Mouse (Mus musculus): Measurements from ENCODE around the gene Spop. TPM values are rescaled to one million over a fixed set of nuclear protein-coding genes. Genes with fewer than 3 reads are reported as not detected.
"Not testable (repeated sequence)": the region's sequence is repeated elsewhere in the genome, so short reads cannot be mapped to it uniquely, and the experiment has no call there.

Gene Spop
- polyA plus RNA-seq, 1 experiment from 2014 or later = 92.4 TPM

DNA sequence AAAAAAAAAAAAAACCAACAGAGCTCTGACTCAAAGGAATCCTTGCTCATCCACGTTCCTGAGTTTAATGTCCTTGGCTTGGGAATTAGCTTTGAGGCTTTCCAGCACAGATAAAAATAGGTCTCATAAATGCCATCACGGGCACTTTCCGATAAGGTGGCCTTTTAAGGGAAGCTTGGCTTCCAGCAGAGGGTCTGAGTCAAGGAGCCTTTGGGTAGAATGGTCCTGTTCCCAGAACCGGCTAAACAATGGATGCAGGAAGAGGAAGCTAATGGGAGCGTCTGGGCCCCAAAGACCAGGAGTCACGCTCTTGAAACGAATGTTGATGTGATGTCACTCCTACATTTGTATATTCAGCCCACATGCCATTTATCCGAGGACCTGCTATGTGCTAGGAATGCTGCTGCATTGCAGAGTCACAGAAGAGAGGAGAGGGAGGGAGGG lies 11.2 kb upstream of the Spop start:
- WGBS = 28% methylated on average over 8 of the region's 8 CpGs
- Histone ChIP-seq H3K27me3 (replicated peaks; ENCODE audit: control insufficient read depth, insufficient read depth, low read length) (peaks cover 5% of the 10 kb centered on the region; the same call in 1 of the 2 replicates), H3K27ac (ENCODE audit: low read depth, low read length) (no peak overlapping the region), H3K4me2 (no peak overlapping the region), H3K9me3 (ENCODE audit: control insufficient read depth, low read length) (no peaks in the 10 kb centered on the region), H3K9ac (ENCODE audit: low read depth, low read length) (no peak overlapping the region), H3K36me3 (ENCODE audit: control insufficient read depth, insufficient read depth, low read length) (no peaks in the 10 kb centered on the region), H3K4me1 (replicated peaks; ENCODE audit: control insufficient read depth, insufficient read depth, low read length) (no peaks in the 10 kb centered on the region), H3K4me3 (ENCODE audit: low read depth, low read length) (no peak overlapping the region)
- ATAC-seq (replicated peaks; ENCODE audit: low FRiP score) (no peak), DNase-seq (ENCODE audit: low spot score) (no peak)

DNA sequence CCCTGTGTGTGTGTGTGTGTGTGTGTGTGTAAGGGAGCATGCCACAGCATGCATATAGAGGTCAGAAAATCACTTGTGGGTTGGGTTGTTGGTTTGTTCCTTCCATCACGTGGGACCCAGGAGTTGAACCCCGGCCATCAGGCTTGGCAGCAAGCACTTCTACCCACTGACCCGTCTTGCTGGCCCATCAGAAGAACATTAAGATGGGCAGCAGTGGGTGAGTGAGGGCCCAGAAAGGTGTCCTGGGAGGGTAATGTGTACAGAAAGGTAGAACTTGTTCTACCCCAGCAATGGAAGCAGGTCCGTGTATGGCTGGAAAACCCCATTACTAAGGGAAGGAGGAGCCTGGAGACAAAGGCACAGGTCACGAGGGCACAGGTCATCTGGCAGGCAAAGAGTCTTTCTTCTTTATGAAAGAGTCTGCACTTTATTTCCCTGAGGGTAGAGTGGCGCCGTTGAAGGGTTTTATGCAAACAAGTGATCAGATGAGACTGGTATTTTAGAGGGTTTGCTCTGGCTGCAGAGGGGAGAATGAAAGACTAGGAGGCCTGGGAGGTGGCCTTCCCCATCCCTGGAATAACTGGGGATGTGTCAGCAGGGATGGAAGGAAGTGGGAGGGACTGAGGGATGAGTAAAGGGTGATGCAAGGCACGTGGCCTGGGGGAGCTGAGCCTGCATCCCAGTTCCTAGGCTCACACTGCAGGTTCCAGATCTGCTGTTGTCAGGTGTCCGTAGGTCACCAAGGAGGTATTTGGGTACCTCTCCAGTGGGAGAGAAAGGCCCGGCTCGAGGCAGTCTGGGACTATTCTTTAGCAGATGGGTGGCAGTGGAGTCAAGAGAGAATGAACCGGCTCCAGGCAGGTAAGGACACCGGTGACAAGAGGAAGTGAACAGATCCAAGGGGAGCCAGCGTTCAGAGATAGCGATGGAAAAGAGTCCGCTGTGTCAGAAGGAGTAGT lies 10.2 kb upstream of the Spop start:
- 75% methylated on average over 16 of the region's 16 CpGs for WGBS
- Histone ChIP-seq H3K4me1 (replicated peaks; ENCODE audit: control insufficient read depth, insufficient read depth, low read length) (no peaks in the 10 kb centered on the region), H3K9me3 (ENCODE audit: control insufficient read depth, low read length) (no peaks in the 10 kb centered on the region), H3K4me3 (ENCODE audit: low read depth, low read length) (no peak overlapping the region), H3K36me3 (ENCODE audit: control insufficient read depth, insufficient read depth, low read length) (no peaks in the 10 kb centered on the region), H3K27me3 (replicated peaks; ENCODE audit: control insufficient read depth, insufficient read depth, low read length) (peaks cover 3% of the 10 kb centered on the region; the same call in 1 of the 2 replicates), H3K9ac (ENCODE audit: low read depth, low read length) (no peak overlapping the region), H3K27ac (ENCODE audit: low read depth, low read length) (no peak overlapping the region), H3K4me2 (no peak overlapping the region)
- DNase-seq (ENCODE audit: low spot score) = no peak
- ATAC-seq (replicated peaks; ENCODE audit: low FRiP score) = no peak

DNA sequence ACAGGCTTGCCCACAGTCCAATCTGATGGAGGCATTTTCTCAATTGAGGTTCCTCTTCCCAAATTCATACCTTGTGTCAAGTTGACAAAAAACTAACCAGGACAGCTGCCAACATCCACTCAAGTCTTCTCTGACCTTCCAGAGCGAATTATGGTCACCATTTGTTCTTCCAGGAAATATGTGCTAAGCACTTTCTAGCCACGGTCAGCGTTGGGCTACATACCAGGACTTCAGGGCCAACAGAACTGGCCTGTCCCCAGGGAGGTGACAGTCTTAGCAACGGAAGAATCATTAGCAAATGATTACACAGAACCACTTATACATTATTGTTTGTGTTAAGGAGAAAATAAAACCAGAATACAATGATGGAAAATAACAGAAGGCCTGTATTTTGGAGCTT lies 8.1 kb upstream of the Spop start:
- no peaks in the 10 kb centered on the region for H3K27me3 ChIP-seq (replicated peaks; ENCODE audit: control insufficient read depth, insufficient read depth, low read length)
- no peak for DNase-seq (ENCODE audit: low spot score)

DNA sequence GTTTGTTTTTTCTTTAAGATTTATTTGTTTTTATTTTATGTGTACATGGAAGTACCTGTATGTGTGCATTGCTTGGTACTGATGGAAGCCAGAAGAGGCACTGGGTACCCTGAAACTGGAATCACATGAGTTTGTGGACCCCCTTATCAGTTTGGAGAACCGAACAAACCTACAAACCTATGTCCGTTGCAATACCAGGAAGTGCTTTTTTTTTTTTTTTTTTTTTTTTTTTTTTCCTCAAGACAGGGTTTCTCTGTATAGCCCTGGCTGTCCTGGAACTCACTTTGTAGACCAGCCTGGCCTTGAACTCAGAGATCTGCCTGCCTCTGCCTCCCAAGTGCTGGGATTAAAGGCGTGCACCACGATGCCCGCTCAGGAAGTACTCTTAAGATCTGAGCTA lies 7.5 kb upstream of the Spop start:
- H3K36me3 ChIP-seq (ENCODE audit: control insufficient read depth, insufficient read depth, low read length); H3K9ac ChIP-seq (ENCODE audit: low read depth, low read length); ATAC-seq (replicated peaks; ENCODE audit: low FRiP score); H3K4me1 ChIP-seq (replicated peaks; ENCODE audit: control insufficient read depth, insufficient read depth, low read length); H3K27me3 ChIP-seq (replicated peaks; ENCODE audit: control insufficient read depth, insufficient read depth, low read length); DNase-seq (ENCODE audit: low spot score); H3K4me2 ChIP-seq; H3K27ac ChIP-seq (ENCODE audit: low read depth, low read length); H3K4me3 ChIP-seq (ENCODE audit: low read depth, low read length); H3K9me3 ChIP-seq (ENCODE audit: control insufficient read depth, low read length): not testable (repeated sequence)
- WGBS = 77% methylated on average over 5 of the region's 5 CpGs

More for the DNA sequence above, 8.1 kb upstream of the Spop start:
- ATAC-seq (replicated peaks; ENCODE audit: low FRiP score) = no peak
- Histone ChIP-seq H3K4me2 (no peak overlapping the region), H3K36me3 (ENCODE audit: control insufficient read depth, insufficient read depth, low read length) (no peaks in the 10 kb centered on the region), H3K4me1 (replicated peaks; ENCODE audit: control insufficient read depth, insufficient read depth, low read length) (no peaks in the 10 kb centered on the region), H3K9me3 (ENCODE audit: control insufficient read depth, low read length) (no peaks in the 10 kb centered on the region), H3K9ac (ENCODE audit: low read depth, low read length) (no peak overlapping the region), H3K27ac (ENCODE audit: low read depth, low read length) (no peak overlapping the region), H3K4me3 (ENCODE audit: low read depth, low read length) (no peak overlapping the region)
- 74% methylated on average over 4 of the region's 4 CpGs for WGBS

DNA sequence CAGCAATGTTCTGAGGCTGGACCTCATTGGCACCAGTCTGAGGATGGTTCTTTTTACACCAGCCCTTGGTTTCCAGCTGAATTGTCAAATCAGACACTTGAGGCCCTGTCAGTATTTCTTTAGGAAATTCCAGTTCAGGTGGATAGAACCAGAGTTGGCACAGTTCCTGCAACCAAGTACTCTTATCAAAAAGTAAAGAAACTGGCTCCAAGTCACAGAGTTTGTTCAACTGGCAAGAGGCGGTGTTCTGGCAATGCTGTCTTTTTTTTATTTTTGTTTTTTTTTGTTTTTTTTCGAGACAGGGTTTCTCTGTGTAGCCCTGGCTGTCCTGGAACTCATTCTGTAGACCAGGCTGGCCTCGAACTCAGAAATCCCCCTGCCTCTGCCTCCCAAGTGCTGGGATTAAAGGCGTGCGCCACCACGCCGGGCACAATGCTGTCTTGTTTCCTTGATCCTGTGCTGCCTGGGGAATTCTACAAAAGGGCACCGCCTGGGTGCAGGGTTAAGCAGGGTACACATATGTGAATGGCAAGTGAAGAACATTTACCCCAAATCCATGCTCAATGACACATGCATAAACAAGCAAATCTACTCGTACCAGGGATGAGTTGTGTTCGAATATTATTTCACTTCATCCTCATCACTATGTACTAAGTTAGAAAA lies 4.3 kb upstream of the Spop start:
- WGBS = 83% methylated on average over 10 of the region's 10 CpGs
- H3K27me3 ChIP-seq (replicated peaks; ENCODE audit: control insufficient read depth, insufficient read depth, low read length) = peaks cover 3% of the 10 kb centered on the region; the same call in 1 of the 2 replicates
- H3K27ac ChIP-seq (ENCODE audit: low read depth, low read length) = no peak overlapping the region
- no peaks in the 10 kb centered on the region; the same call in 1 of the 2 replicates for H3K4me1 ChIP-seq (replicated peaks; ENCODE audit: control insufficient read depth, insufficient read depth, low read length)
- DNase-seq (ENCODE audit: low spot score) (no peak), ATAC-seq (replicated peaks; ENCODE audit: low FRiP score) (no peak)
- no peaks in the 10 kb centered on the region for H3K9me3 ChIP-seq (ENCODE audit: control insufficient read depth, low read length)
- no peak overlapping the region for H3K4me2 ChIP-seq
- no peak overlapping the region for H3K9ac ChIP-seq (ENCODE audit: low read depth, low read length)
- no peak overlapping the region for H3K4me3 ChIP-seq (ENCODE audit: low read depth, low read length)
- no peaks in the 10 kb centered on the region for H3K36me3 ChIP-seq (ENCODE audit: control insufficient read depth, insufficient read depth, low read length)

DNA sequence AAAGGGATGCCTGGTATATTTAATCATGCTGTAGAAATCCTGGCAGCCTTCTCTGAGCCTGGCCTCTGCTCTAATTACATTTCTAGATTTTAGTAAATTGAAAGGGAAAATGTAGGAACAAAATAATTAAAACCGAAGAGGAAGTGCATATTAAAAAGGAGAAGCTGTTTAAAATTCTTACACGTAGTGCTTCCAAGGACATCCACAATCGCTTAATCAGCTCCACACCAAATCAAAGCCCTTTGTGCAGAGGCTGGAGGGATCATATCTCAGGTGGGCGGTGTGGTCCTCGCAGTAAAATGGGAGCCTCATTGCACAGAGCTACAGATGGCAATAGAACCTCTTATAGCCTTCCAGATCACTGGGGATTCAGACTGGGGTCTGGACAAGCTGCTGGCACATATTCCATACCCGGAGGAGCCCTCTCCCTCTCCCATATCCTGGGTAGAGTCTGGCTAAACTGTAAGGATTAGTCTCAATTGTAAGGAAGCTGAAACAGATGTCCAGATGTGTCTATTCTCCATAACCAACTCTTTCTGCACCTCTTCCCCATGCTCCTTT lies 2.3 kb upstream of the Spop start:
- no peak for ATAC-seq (replicated peaks; ENCODE audit: low FRiP score)
- peaks cover 3% of the 10 kb centered on the region; the same call in 1 of the 2 replicates for H3K27me3 ChIP-seq (replicated peaks; ENCODE audit: control insufficient read depth, insufficient read depth, low read length)
- WGBS = 69% methylated on average over 6 of the region's 6 CpGs

DNA sequence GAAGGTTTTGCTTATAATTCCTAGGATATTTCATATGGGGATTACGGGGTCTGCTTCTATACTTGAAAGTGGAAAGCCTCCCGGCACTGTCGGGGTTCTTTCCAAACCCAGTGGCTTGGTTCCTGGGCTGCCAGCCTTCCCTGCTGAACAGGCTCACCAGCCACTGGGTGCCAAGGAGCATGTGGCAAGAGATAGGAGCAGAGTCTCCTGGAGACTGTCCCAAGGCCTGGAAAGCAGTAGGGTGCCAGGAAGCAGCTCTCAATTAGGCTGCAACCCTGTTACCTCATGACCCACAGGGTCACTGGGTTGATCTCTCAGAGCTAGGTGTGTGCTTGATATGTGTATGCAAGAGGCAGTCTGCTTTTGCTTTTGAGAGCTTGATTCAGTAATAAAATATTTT lies 1.3 kb upstream of the Spop start:
- WGBS = 96% methylated on average over 3 of the region's 3 CpGs
- Histone ChIP-seq H3K27me3 (replicated peaks; ENCODE audit: control insufficient read depth, insufficient read depth, low read length) (peaks cover 3% of the 10 kb centered on the region; the same call in 1 of the 2 replicates), H3K9me3 (ENCODE audit: control insufficient read depth, low read length) (no peaks in the 10 kb centered on the region), H3K36me3 (ENCODE audit: control insufficient read depth, insufficient read depth, low read length) (no peaks in the 10 kb centered on the region), H3K4me2 (no peak overlapping the region), H3K27ac (ENCODE audit: low read depth, low read length) (no peak overlapping the region), H3K4me1 (replicated peaks; ENCODE audit: control insufficient read depth, insufficient read depth, low read length) (peaks cover 16% of the 10 kb centered on the region), H3K4me3 (ENCODE audit: low read depth, low read length) (no peak overlapping the region), H3K9ac (ENCODE audit: low read depth, low read length) (no peak overlapping the region)
- DNase-seq (ENCODE audit: low spot score) (no peak), ATAC-seq (replicated peaks; ENCODE audit: low FRiP score) (no peak)

More for the DNA sequence above, 2.3 kb upstream of the Spop start:
- Histone ChIP-seq H3K4me3 (ENCODE audit: low read depth, low read length) (no peak overlapping the region), H3K27ac (ENCODE audit: low read depth, low read length) (no peak overlapping the region), H3K9ac (ENCODE audit: low read depth, low read length) (no peak overlapping the region), H3K9me3 (ENCODE audit: control insufficient read depth, low read length) (no peaks in the 10 kb centered on the region), H3K4me1 (replicated peaks; ENCODE audit: control insufficient read depth, insufficient read depth, low read length) (peaks cover 11% of the 10 kb centered on the region), H3K36me3 (ENCODE audit: control insufficient read depth, insufficient read depth, low read length) (no peaks in the 10 kb centered on the region), H3K4me2 (no peak overlapping the region)
- DNase-seq (ENCODE audit: low spot score) = no peak

DNA sequence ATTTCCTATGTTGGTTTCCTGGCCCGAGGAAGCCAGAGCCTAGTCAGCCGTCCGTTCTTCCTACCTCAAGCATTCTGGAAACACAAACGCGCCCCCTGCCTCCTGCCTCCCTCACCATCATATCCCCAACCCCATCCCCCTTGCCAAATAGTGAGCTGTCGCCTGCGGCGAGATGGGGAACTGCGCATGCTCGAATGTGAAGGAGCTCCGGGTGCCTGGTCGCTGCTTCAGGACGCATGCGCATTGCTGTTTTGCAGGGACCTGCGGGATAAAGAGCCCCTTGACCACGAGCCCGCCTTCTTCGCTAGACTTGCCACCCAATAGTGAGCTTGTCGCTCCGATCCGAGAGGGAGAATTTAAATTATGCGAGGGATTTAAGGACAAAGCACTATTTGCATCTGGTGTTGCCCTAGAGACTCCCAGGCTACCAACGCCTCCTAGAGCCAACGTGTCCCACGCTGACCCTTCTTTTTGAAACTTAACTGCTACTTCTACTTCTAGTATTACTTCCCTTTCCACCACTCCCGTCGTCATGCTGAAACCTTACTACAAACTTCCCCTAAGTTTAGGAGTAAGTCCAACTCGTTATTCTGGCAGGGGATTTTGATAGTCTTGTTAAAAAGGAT lies 769 bp downstream of the Spop start:
- Histone ChIP-seq H3K36me3 (ENCODE audit: control insufficient read depth, insufficient read depth, low read length) (no peaks in the 10 kb centered on the region), H3K9me3 (ENCODE audit: control insufficient read depth, low read length) (no peaks in the 10 kb centered on the region), H3K4me2 (peak overlapping the region; percentile 83), H3K4me1 (replicated peaks; ENCODE audit: control insufficient read depth, insufficient read depth, low read length) (peaks cover 16% of the 10 kb centered on the region), H3K27me3 (replicated peaks; ENCODE audit: control insufficient read depth, insufficient read depth, low read length) (peaks cover 3% of the 10 kb centered on the region; the same call in 1 of the 2 replicates), H3K9ac (ENCODE audit: low read depth, low read length) (peak overlapping the region; percentile 83), H3K4me3 (ENCODE audit: low read depth, low read length) (peak overlapping the region; percentile 79), H3K27ac (ENCODE audit: low read depth, low read length) (peak overlapping the region; percentile 90)
- DNase-seq (ENCODE audit: low spot score) (peak; percentile 94), ATAC-seq (replicated peaks; ENCODE audit: low FRiP score) (peak; percentile 86)
- under 1% methylated on average over 28 of the region's 28 CpGs for WGBS
